Mouse (Mus musculus): ENCODE measurements around the gene Ggt1. TPM values are rescaled to one million over a fixed set of nuclear protein-coding genes. Genes with fewer than 3 reads are reported as not detected.

Gene Ggt1
- polyA plus RNA-seq, 2 experiments, result 0.34 to 1.3 TPM

GRCm38 (mm10) chr10:75534934-75535333, 26.5 kb upstream of the Ggt1 start:
- ATAC-seq (ENCODE audit: low FRiP score, low read depth), result no peak
- no peak overlapping the region for H3K9ac ChIP-seq (ENCODE audit: low read depth, low read length, severe bottlenecking)
- WGBS, result 85% methylated on average over 8 of the region's 8 CpGs
- TF ChIP-seq POLR2A (IDR thresholded peaks at IDR 0.05; ENCODE audit: borderline replicate concordance, extremely low read depth, insufficient read depth, insufficient read length), result no peak
- no peak overlapping the region for H3K4me3 ChIP-seq (replicated peaks; ENCODE audit: low read length)
- no peak overlapping the region for H3K27ac ChIP-seq (replicated peaks; ENCODE audit: low read depth, low read length)
- H3K4me2 ChIP-seq (replicated peaks; ENCODE audit: low read depth, low read length, severe bottlenecking), result no peak overlapping the region
- no peaks in the 10 kb centered on the region for H3K4me1 ChIP-seq (ENCODE audit: control insufficient read depth, insufficient read depth, low read length)
- no peak for DNase-seq (ENCODE audit: low spot score)
- no peaks in the 10 kb centered on the region for H3K9me3 ChIP-seq (ENCODE audit: control insufficient read depth, low read length)
- H3K27me3 ChIP-seq (ENCODE audit: control insufficient read depth, insufficient read depth, low read length), result no peaks in the 10 kb centered on the region
- peaks cover 53% of the 10 kb centered on the region for H3K36me3 ChIP-seq (ENCODE audit: control insufficient read depth, insufficient read depth, low read length)

- ATAC-seq (ENCODE audit: low FRiP score, low read depth), result no peak
- Histone ChIP-seq H3K9ac (ENCODE audit: low read depth, low read length, severe bottlenecking) (no peak overlapping the region), H3K9me3 (ENCODE audit: control insufficient read depth, low read length) (no peaks in the 10 kb centered on the region), H3K4me2 (replicated peaks; ENCODE audit: low read depth, low read length, severe bottlenecking) (no peak overlapping the region), H3K4me1 (ENCODE audit: control insufficient read depth, insufficient read depth, low read length) (no peaks in the 10 kb centered on the region), H3K4me3 (replicated peaks; ENCODE audit: low read length) (no peak overlapping the region), H3K36me3 (ENCODE audit: control insufficient read depth, insufficient read depth, low read length) (peaks cover 49% of the 10 kb centered on the region), H3K27ac (replicated peaks; ENCODE audit: low read depth, low read length) (no peak overlapping the region), H3K27me3 (ENCODE audit: control insufficient read depth, insufficient read depth, low read length) (no peaks in the 10 kb centered on the region)
- TF ChIP-seq POLR2A (IDR thresholded peaks at IDR 0.05; ENCODE audit: borderline replicate concordance, extremely low read depth, insufficient read depth, insufficient read length), result no peak
- DNase-seq (ENCODE audit: low spot score), result no peak
- 85% methylated on average over 2 of the region's 2 CpGs for WGBS
Measured at GRCm38 (mm10) chr10:75535423-75535822, 26.0 kb upstream of the Ggt1 start.

- 89% methylated on average over 5 of the region's 5 CpGs for WGBS
- no peaks in the 10 kb centered on the region for H3K4me1 ChIP-seq (ENCODE audit: control insufficient read depth, insufficient read depth, low read length)
- no peak overlapping the region for H3K4me2 ChIP-seq (replicated peaks; ENCODE audit: low read depth, low read length, severe bottlenecking)
- no peak overlapping the region for H3K9ac ChIP-seq (ENCODE audit: low read depth, low read length, severe bottlenecking)
- DNase-seq (ENCODE audit: low spot score) (no peak), ATAC-seq (ENCODE audit: low FRiP score, low read depth) (no peak)
- H3K4me3 ChIP-seq (replicated peaks; ENCODE audit: low read length), result no peak overlapping the region
- H3K9me3 ChIP-seq (ENCODE audit: control insufficient read depth, low read length), result no peaks in the 10 kb centered on the region
- TF ChIP-seq POLR2A (IDR thresholded peaks at IDR 0.05; ENCODE audit: borderline replicate concordance, extremely low read depth, insufficient read depth, insufficient read length), result no peak
- no peak overlapping the region for H3K27ac ChIP-seq (replicated peaks; ENCODE audit: low read depth, low read length)
- peaks cover 45% of the 10 kb centered on the region for H3K36me3 ChIP-seq (ENCODE audit: control insufficient read depth, insufficient read depth, low read length)
- no peaks in the 10 kb centered on the region for H3K27me3 ChIP-seq (ENCODE audit: control insufficient read depth, insufficient read depth, low read length)
Measured at GRCm38 (mm10) chr10:75536123-75536522, 25.3 kb upstream of the Ggt1 start.

GRCm38 (mm10) chr10:75547901-75548300, 13.5 kb upstream of the Ggt1 start:
- DNase-seq (ENCODE audit: low spot score), result no peak
- Histone ChIP-seq H3K4me3 (replicated peaks; ENCODE audit: low read length) (no peak overlapping the region; the same call in 1 of the 2 replicates), H3K9ac (ENCODE audit: low read depth, low read length, severe bottlenecking) (no peak overlapping the region), H3K36me3 (ENCODE audit: control insufficient read depth, insufficient read depth, low read length) (no peaks in the 10 kb centered on the region), H3K9me3 (ENCODE audit: control insufficient read depth, low read length) (no peaks in the 10 kb centered on the region), H3K4me2 (replicated peaks; ENCODE audit: low read depth, low read length, severe bottlenecking) (peak overlapping the region; percentile 35), H3K27ac (replicated peaks; ENCODE audit: low read depth, low read length) (peak overlapping the region; percentile 33; the same call in 1 of the 2 replicates), H3K4me1 (ENCODE audit: control insufficient read depth, insufficient read depth, low read length) (peaks cover 14% of the 10 kb centered on the region), H3K27me3 (ENCODE audit: control insufficient read depth, insufficient read depth, low read length) (no peaks in the 10 kb centered on the region)
- WGBS, result 16% methylated on average over 7 of the region's 7 CpGs
- ATAC-seq (ENCODE audit: low FRiP score, low read depth), result 0 out of 2 replicates have a peak, but pooled peaks have one; percentile 30
- no peak for TF ChIP-seq POLR2A (IDR thresholded peaks at IDR 0.05; ENCODE audit: borderline replicate concordance, extremely low read depth, insufficient read depth, insufficient read length)

DNA sequence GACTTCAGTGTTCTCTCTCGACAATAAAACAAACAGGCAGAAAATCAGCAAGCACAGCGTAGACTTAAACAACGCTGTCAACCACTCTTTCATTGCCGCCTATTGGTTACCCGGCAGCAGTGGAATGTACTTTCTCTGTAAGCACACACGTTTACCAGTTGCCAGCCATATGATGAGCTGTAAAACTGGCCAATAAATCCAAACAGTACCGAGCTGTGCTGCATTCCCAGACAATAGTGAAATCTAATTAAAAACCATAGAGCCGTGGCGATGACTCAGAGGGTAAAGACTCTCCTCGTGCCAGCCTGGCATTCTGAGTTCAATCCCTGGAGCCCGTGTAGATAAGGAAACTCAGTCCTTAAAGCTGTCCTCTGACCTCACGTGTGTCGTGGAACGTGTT, 12.9 kb upstream of the Ggt1 start:
- H3K4me2 ChIP-seq (replicated peaks; ENCODE audit: low read depth, low read length, severe bottlenecking), result peak overlapping the region; percentile 35
- no peak overlapping the region; the same call in 1 of the 2 replicates for H3K4me3 ChIP-seq (replicated peaks; ENCODE audit: low read length)
- no peaks in the 10 kb centered on the region for H3K9me3 ChIP-seq (ENCODE audit: control insufficient read depth, low read length)
- WGBS, result 21% methylated on average over 14 of the region's 14 CpGs
- peaks cover 14% of the 10 kb centered on the region for H3K4me1 ChIP-seq (ENCODE audit: control insufficient read depth, insufficient read depth, low read length)
- DNase-seq (ENCODE audit: low spot score) (peak; percentile 59), ATAC-seq (ENCODE audit: low FRiP score, low read depth) (peak; percentile 80; the same call in 1 of the 2 replicates)
- no peaks in the 10 kb centered on the region for H3K36me3 ChIP-seq (ENCODE audit: control insufficient read depth, insufficient read depth, low read length)
- H3K9ac ChIP-seq (ENCODE audit: low read depth, low read length, severe bottlenecking), result no peak overlapping the region
- H3K27ac ChIP-seq (replicated peaks; ENCODE audit: low read depth, low read length), result peak overlapping the region; percentile 33; the same call in 1 of the 2 replicates
- no peak for TF ChIP-seq POLR2A (IDR thresholded peaks at IDR 0.05; ENCODE audit: borderline replicate concordance, extremely low read depth, insufficient read depth, insufficient read length)
- H3K27me3 ChIP-seq (ENCODE audit: control insufficient read depth, insufficient read depth, low read length), result no peaks in the 10 kb centered on the region

GRCm38 (mm10) chr10:75549886-75550285, 11.5 kb upstream of the Ggt1 start:
- WGBS, result 64% methylated on average over 7 of the region's 7 CpGs
- Histone ChIP-seq H3K27me3 (ENCODE audit: control insufficient read depth, insufficient read depth, low read length) (no peaks in the 10 kb centered on the region), H3K4me1 (ENCODE audit: control insufficient read depth, insufficient read depth, low read length) (peaks cover 14% of the 10 kb centered on the region), H3K4me2 (replicated peaks; ENCODE audit: low read depth, low read length, severe bottlenecking) (no peak overlapping the region), H3K9me3 (ENCODE audit: control insufficient read depth, low read length) (no peaks in the 10 kb centered on the region), H3K36me3 (ENCODE audit: control insufficient read depth, insufficient read depth, low read length) (no peaks in the 10 kb centered on the region), H3K9ac (ENCODE audit: low read depth, low read length, severe bottlenecking) (no peak overlapping the region), H3K4me3 (replicated peaks; ENCODE audit: low read length) (no peak overlapping the region), H3K27ac (replicated peaks; ENCODE audit: low read depth, low read length) (no peak overlapping the region)
- ATAC-seq (ENCODE audit: low FRiP score, low read depth), result no peak
- no peak for DNase-seq (ENCODE audit: low spot score)
- TF ChIP-seq POLR2A (IDR thresholded peaks at IDR 0.05; ENCODE audit: borderline replicate concordance, extremely low read depth, insufficient read depth, insufficient read length), result no peak
